Mouse (Mus musculus) adrenal gland, adult 8-10 months (tissue): ENCODE results near the gene Phf13. TPM values are rescaled to one million over a fixed set of nuclear protein-coding genes. Genes with fewer than 3 reads are reported as not detected.

Source experiments
- total RNA-seq, 4 experiments: library from RNA; stranded (reverse); gene quantifications; 2 replicates each; pipeline ENCODE4 v1.2.4; 2022

The Phf13 gene
- total RNA-seq, 4 experiments from 2014 or later: 14.0 to 20.5 (median 18.6) TPM

Other genes starting within 250 kb of the Phf13 start
- 10 to 100 TPM; 23.6 to 59.6 (median 36.5) TPM for gene Camta1, start 134.4 kb downstream of the Phf13 start, total RNA-seq
- 100 to 1,000 TPM in 2 of 4 experiments, 10 to 100 TPM in 2; 84.6 to 116 (median 104) TPM for gene Dnajc11, start 62.6 kb downstream of the Phf13 start, total RNA-seq
- gene Thap3, start 7.3 kb downstream of the Phf13 start, total RNA-seq: 10 to 100 TPM; 25.7 to 46.9 (median 36.6) TPM
- 10 to 100 TPM; 23.9 to 34.2 (median 31.1) TPM for gene Klhl21, start 12.5 kb upstream of the Phf13 start, total RNA-seq
- gene Zbtb48, start 31.4 kb upstream of the Phf13 start, total RNA-seq: 10 to 100 TPM in 3 of 4 experiments, 1 to 10 TPM in 1; 7.1 to 17.4 (median 13.7) TPM
- gene Tas1r1, start 42.3 kb upstream of the Phf13 start, total RNA-seq: under 1 TPM in 1 of 4 experiments, not detected in 3; 0.71 TPM
- gene Nol9, start 43.1 kb upstream of the Phf13 start, total RNA-seq: 10 to 100 TPM; 21.3 to 29.6 (median 25.8) TPM
- 10 to 100 TPM in 3 of 4 experiments, 1 to 10 TPM in 1; 8.7 to 19.5 (median 15.4) TPM for gene Plekhg5, start 76.2 kb upstream of the Phf13 start, total RNA-seq
- 1 to 10 TPM in 3 of 4 experiments, under 1 TPM in 1; 0.73 to 2.0 (median 1.3) TPM for gene Tnfrsf25, start 119.7 kb upstream of the Phf13 start, total RNA-seq
- 1 to 10 TPM; 2.1 to 6.0 (median 4.4) TPM for gene Espn, start 156.1 kb upstream of the Phf13 start, total RNA-seq
- not detected for gene Hes2, start 162.6 kb upstream of the Phf13 start, total RNA-seq
- 10 to 100 TPM; 49.5 to 53.2 (median 51.8) TPM for gene Acot7, start 181.9 kb upstream of the Phf13 start, total RNA-seq